ENCODE assay signal across 15 mouse cellular contexts in the genomic region with DNA sequence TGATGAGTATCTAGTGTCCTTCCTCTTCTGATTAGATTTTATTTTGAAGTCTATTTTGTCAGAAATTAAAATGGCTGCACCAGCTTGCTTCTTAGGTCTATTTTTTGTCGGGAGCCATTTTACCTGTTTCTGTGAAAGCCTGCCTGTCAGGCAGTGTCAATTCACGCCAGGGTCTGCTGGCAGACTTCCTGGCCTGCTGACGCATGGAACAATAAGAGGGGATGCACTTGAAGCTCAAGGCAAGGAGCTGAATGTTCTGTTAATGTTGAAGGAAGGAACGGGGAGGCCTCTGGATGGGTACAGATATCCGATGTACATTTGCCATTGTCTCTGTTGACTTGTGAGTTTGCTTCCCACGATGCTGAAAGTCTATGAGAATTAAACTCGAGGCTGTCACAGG.
"Had no signal": no experiment of that assay in that cellular context is flagged by ENCODE, and none has a peak within 500 bp of the region (broad histone marks: within the 10 kb centered on the region; RNA-seq: fewer than 3 reads in every experiment).

No protein-coding gene starts in this region.

- H3K4me1 ChIP-seq: liver, embryonic 13.5 days had no signal

- H3K9me3 ChIP-seq: liver, embryonic 13.5 days; stomach, embryonic 15.5 days had no signal

- DNase-seq: kidney, postnatal 36 days; layer of hippocampus, postnatal 36 days; liver, embryonic 13.5 days; lung, adult 2 months; lung, postnatal 14 days; lung, postnatal 4 days; retina, postnatal 1 day; right cerebral cortex, postnatal 25 days; spleen, adult 18-20 months; thymus, postnatal 25 days had no signal

- H3K36me3 ChIP-seq: liver, embryonic 13.5 days; neural tube, embryonic 13.5 days; stomach, embryonic 15.5 days had no signal

- H3K4me3 ChIP-seq: left cerebral cortex, adult 2 months; liver, embryonic 13.5 days; neural tube, embryonic 13.5 days; stomach, embryonic 15.5 days had no signal

- H3K4me2 ChIP-seq: liver, embryonic 13.5 days; midbrain, embryonic 11.5 days; neural tube, embryonic 13.5 days; stomach, embryonic 15.5 days had no signal

- H3K9ac ChIP-seq: liver, embryonic 13.5 days; neural tube, embryonic 13.5 days; stomach, embryonic 15.5 days had no signal

- H3K27ac ChIP-seq: kidney, postnatal 0 days; left cerebral cortex, adult 2 months; liver, embryonic 13.5 days; neural tube, embryonic 13.5 days; stomach, embryonic 15.5 days had no signal

- H3K27me3 ChIP-seq: liver, embryonic 13.5 days; neural tube, embryonic 13.5 days; stomach, embryonic 15.5 days had no signal
